Mouse (Mus musculus) myocyte (in vitro differentiated cells): ENCODE measurements around the gene 1600014C23Rik. TPM values are rescaled to one million over a fixed set of nuclear protein-coding genes. Genes with fewer than 3 reads are reported as not detected.

Source experiments
- H3K27me3 ChIP-seq: one replicate; pipeline ENCODE4 v1.6.1; 2011; ENCODE audit not compliant: control insufficient read depth, insufficient read depth, insufficient read length
- H3K36me3 ChIP-seq: one replicate; pipeline ENCODE4 v1.6.1; 2011; ENCODE audit not compliant: control insufficient read depth, insufficient read depth
- H3K4me2 ChIP-seq: one replicate; pipeline ENCODE4 v1.6.1; 2011; ENCODE audit warnings: low read depth, control low read depth
- H3K4me3 ChIP-seq: one replicate; pipeline ENCODE4 v1.5.1; 2011; ENCODE audit warnings: mild to moderate bottlenecking, control low read depth, moderate library complexity
- H3K79me2 ChIP-seq: one replicate; pipeline ENCODE4 v1.6.1; 2011; ENCODE audit not compliant: control insufficient read depth, insufficient read depth
- H3ac ChIP-seq: one replicate; pipeline ENCODE4 v1.6.1; 2011; ENCODE audit not compliant: control insufficient read depth, insufficient read length
- CEBPB ChIP-seq: IDR thresholded peaks from 2 replicates; pipeline ENCODE4 v1.6.1; 2011; ENCODE audit warnings: mild to moderate bottlenecking, moderate library complexity; ENCODE audit not compliant: poor library complexity, insufficient read depth, severe bottlenecking
- E2F4 ChIP-seq: IDR thresholded peaks from one replicate; pipeline ENCODE4 v1.6.1; 2011; ENCODE audit warnings: mild to moderate bottlenecking, control low read depth, moderate library complexity; ENCODE audit not compliant: insufficient read depth
- MAX ChIP-seq: IDR thresholded peaks from one replicate; pipeline ENCODE4 v1.6.1; 2011; ENCODE audit warnings: low read depth, mild to moderate bottlenecking, control low read depth
- MYOD1 ChIP-seq, 3 experiments: IDR thresholded peaks; one replicate each; pipeline ENCODE4 v1.6.1; 2011; ENCODE audit warnings: control low read depth in 2 of 3, low read depth in 2 of 3, mild to moderate bottlenecking in 2 of 3, moderate library complexity in 1 of 3; ENCODE audit not compliant: insufficient read length in 2 of 3, control insufficient read depth in 1 of 3
- MYOG ChIP-seq, 3 experiments: IDR thresholded peaks; one replicate each; pipeline ENCODE4 v1.6.1; 2011; ENCODE audit warnings: control low read depth in 2 of 3, low read depth in 2 of 3, mild to moderate bottlenecking in 2 of 3; ENCODE audit not compliant: insufficient read length in 2 of 3, control insufficient read depth in 1 of 3, insufficient read depth in 1 of 3
- POLR2A ChIP-seq: IDR thresholded peaks from one replicate; pipeline ENCODE4 v1.6.1; 2011; ENCODE audit warnings: low read depth, mild to moderate bottlenecking, control low read depth, moderate library complexity; ENCODE audit not compliant: insufficient read length
- POLR2AphosphoS2 ChIP-seq: IDR thresholded peaks from one replicate; pipeline ENCODE4 v1.6.1; 2011; ENCODE audit warnings: low read depth, control low read depth; ENCODE audit not compliant: insufficient read length
- REST ChIP-seq: IDR thresholded peaks from one replicate; pipeline ENCODE4 v1.6.1; 2011; ENCODE audit warnings: mild to moderate bottlenecking, control low read depth, moderate library complexity; ENCODE audit not compliant: insufficient read depth, insufficient read length
- SRF ChIP-seq: IDR thresholded peaks from one replicate; pipeline ENCODE4 v1.6.1; 2011; ENCODE audit warnings: low read depth; ENCODE audit not compliant: control insufficient read depth, insufficient read length
- TCF12 ChIP-seq: IDR thresholded peaks from one replicate; pipeline ENCODE4 v1.6.1; 2011; ENCODE audit warnings: mild to moderate bottlenecking, control low read depth; ENCODE audit not compliant: poor library complexity, insufficient read depth, severe bottlenecking
- TCF3 ChIP-seq: IDR thresholded peaks from one replicate; pipeline ENCODE4 v1.6.1; 2011; ENCODE audit warnings: low read depth, control low read depth; ENCODE audit not compliant: insufficient read length
- USF1 ChIP-seq: IDR thresholded peaks from one replicate; pipeline ENCODE4 v1.6.1; 2011; ENCODE audit warnings: low read depth, mild to moderate bottlenecking, control low read depth, moderate library complexity
- polyA plus RNA-seq: library from polyadenylated mRNA; unstranded; fragments of >200 nt; fragmentation: generic; extraction: Trizol; gene quantifications from one replicate; pipeline ENCODE4 v1.2.1, GENCODE M21; 2012; ENCODE audit warnings: missing spikeins

Gene 1600014C23Rik
- polyA plus RNA-seq, 1 experiment, result 0.17 TPM

DNA sequence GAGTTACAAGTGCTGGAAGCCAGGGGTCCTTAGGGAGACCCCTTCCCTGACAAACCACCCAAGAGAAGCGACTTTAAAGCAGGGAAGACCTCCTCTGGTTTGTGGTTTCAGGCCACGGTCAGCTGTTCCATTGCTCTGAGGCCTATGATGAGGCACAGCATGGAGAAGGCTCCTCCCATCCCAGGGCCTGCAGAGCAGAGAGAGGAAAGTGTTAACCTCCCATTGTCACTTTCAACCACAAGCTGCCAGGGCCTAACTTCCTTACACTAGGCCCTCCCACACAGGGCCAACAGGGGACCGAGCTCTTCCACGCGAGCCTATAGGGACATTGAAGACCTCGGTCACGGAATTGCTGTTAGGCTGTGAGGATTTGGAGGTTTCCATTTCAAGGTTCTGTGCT lies 30.5 kb downstream of the 1600014C23Rik start:
- peak in 1 of 3 experiments; percentile 16 for TF ChIP-seq MYOG (IDR thresholded peaks at IDR 0.05; ENCODE audit: control insufficient read depth in 1 of 3, insufficient read depth in 1 of 3, insufficient read length in 2 of 3, low read depth in 2 of 3)
- no peak for TF ChIP-seq MAX
- TF ChIP-seq MYOD1 (IDR thresholded peaks at IDR 0.05; ENCODE audit: control insufficient read depth in 1 of 3, insufficient read length in 2 of 3, low read depth in 2 of 3), result peak in 2 of 3 experiments; percentile 23 to 42
- no peak for TF ChIP-seq E2F4
- H3K79me2 ChIP-seq, result no peaks in the 10 kb centered on the region
- H3K4me2 ChIP-seq, result peak overlapping the region; percentile 1
- no peak overlapping the region for H3ac ChIP-seq
- H3K36me3 ChIP-seq, result peaks cover 4% of the 10 kb centered on the region
- peaks cover 7% of the 10 kb centered on the region for H3K27me3 ChIP-seq
- H3K4me3 ChIP-seq, result no peak overlapping the region

DNA sequence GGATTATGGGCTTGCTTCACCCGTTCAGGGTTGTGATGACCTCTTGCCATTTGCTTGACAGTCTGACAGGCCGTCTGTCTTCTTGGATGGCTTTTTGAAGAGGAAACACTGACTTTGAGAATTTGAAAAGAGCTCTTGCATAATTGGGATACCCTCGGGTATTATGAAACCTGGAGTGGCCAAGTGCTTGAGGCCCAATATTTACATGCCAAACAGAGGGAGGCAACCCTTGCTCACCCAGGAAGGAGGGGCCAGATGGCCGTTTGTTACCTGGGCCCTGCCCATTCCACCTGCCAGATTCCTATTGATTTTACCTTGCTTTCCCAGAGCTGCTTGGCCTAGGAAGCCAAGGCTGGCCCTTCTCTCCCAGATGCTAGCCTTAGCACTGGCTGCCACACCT lies 31.4 kb downstream of the 1600014C23Rik start:
- Histone ChIP-seq H3K27me3 (peaks cover 7% of the 10 kb centered on the region), H3K4me3 (no peak overlapping the region), H3ac (no peak overlapping the region), H3K79me2 (no peaks in the 10 kb centered on the region), H3K36me3 (peaks cover 4% of the 10 kb centered on the region), H3K4me2 (no peak overlapping the region)
- TF ChIP-seq E2F4, result no peak
- no peak for TF ChIP-seq MAX
- TF ChIP-seq TCF12, result no peak
- TF ChIP-seq POLR2A, result no peak

DNA sequence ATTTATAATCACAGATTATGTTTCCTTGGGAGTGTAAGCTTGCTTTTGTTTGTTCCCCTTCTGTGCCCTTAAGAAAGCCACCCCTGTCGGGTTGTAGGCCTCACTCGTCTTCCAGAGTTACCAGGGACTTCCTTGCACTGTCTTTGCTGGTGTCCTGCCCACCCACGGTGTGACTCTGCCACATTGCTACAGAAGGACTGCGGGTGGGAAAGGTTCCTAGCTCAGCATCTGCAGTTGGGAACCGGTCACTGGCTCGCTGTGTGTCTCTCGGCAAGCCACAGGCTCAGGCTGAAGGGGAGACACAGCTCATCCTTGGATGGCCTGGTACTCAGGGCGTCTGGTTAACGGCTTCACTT lies 32.4 kb downstream of the 1600014C23Rik start:
- Histone ChIP-seq H3K4me3 (no peak overlapping the region), H3K36me3 (peaks cover 4% of the 10 kb centered on the region), H3K79me2 (peaks cover 5% of the 10 kb centered on the region), H3K27me3 (peaks cover 7% of the 10 kb centered on the region), H3ac (no peak overlapping the region), H3K4me2 (no peak overlapping the region)
- no peak for TF ChIP-seq MYOG (IDR thresholded peaks at IDR 0.05; ENCODE audit: control insufficient read depth in 1 of 3, insufficient read depth in 1 of 3, insufficient read length in 2 of 3, low read depth in 2 of 3)
- no peak for TF ChIP-seq POLR2A
- no peak for TF ChIP-seq SRF
- no peak for TF ChIP-seq POLR2AphosphoS2

DNA sequence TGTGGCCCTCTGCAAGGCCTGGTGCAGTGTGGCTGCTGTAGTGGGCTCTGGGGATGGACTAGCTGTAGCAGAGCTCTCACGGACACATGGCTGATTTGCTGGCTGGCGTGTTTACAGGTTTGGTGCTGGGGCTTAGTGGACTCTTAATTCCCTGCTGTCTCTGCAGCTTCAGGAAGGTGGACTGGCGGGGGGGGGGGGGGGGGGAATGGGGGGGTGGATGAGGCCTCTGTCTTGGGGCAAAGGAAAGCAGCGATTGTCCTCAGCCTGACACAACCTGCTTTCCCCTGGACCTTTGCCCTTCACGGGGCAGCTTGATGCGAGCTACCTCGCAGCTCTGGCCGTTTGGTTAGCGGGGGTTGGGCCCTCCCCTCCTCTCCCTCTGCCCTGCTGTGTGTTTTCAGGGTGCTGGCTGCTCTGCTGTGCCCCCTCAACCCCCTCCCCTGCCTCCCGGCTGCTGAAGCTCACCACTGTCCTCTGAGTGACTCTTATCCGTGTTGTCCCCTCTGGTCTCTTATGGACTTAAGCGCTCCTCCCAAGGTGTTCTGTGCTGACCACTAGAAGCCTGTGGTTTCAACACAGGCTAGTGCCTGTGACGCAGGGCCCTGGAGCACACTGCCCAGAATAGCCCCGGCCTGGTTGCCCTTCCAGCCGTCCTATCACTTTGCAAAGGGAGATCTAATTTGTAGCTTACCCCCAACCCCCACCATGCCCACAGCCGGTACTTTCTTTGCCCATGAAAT lies 33.0 kb downstream of the 1600014C23Rik start:
- H3ac ChIP-seq, result no peak overlapping the region
- no peak overlapping the region for H3K4me3 ChIP-seq
- H3K27me3 ChIP-seq, result peaks cover 7% of the 10 kb centered on the region
- no peak overlapping the region for H3K4me2 ChIP-seq
- H3K79me2 ChIP-seq, result peaks cover 7% of the 10 kb centered on the region
- peaks cover 4% of the 10 kb centered on the region for H3K36me3 ChIP-seq
- TF ChIP-seq MYOG (IDR thresholded peaks at IDR 0.05; ENCODE audit: control insufficient read depth in 1 of 3, insufficient read depth in 1 of 3, insufficient read length in 2 of 3, low read depth in 2 of 3), result no peak
- TF ChIP-seq POLR2AphosphoS2, result no peak
- TF ChIP-seq POLR2A, result no peak
- no peak for TF ChIP-seq TCF3
- no peak for TF ChIP-seq REST
- no peak for TF ChIP-seq CEBPB

DNA sequence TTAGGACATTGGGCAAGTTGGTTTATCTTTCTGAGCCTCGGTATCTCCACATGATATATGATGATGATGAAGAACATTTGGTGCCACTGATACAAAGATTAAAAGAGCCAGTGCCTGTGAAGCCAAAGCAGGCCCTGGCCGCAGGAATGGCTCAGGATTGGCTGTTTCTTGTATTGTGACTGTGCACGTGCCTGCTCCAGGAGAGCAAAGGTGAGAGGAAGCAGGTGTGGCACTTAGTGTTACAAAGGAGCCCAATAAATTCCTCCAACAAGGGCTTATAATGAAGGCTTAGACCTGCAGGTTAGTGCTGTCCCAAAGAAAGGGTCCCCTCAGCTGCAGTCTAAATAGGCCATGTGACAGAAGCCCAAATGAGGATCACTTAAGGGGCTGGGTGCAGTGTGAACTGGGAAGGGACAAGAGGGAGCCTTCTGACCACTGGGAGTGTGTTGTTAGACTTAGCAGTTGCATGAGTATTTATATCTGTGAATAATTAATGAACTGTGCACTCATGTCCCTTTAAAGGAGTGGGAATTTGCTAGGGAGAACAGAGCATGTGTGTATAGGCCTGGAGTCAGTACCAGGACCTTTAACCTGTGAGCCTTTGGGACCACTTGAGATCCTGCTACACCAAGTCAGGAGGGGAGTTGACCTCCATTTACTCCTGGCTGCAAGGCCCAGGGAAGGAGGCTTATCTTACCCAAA lies 34.5 kb downstream of the 1600014C23Rik start:
- Histone ChIP-seq H3K27me3 (peaks cover 7% of the 10 kb centered on the region), H3ac (no peak overlapping the region), H3K36me3 (peaks cover 4% of the 10 kb centered on the region), H3K79me2 (peaks cover 12% of the 10 kb centered on the region), H3K4me2 (no peak overlapping the region), H3K4me3 (no peak overlapping the region)
- TF ChIP-seq USF1 (no peak), TCF12 (no peak), E2F4 (no peak), MYOG (IDR thresholded peaks at IDR 0.05; ENCODE audit: control insufficient read depth in 1 of 3, insufficient read depth in 1 of 3, insufficient read length in 2 of 3, low read depth in 2 of 3) (no peak), POLR2AphosphoS2 (no peak), MAX (no peak), REST (no peak), POLR2A (no peak), SRF (no peak), TCF3 (no peak), CEBPB (no peak), MYOD1 (IDR thresholded peaks at IDR 0.05; ENCODE audit: control insufficient read depth in 1 of 3, insufficient read length in 2 of 3, low read depth in 2 of 3) (no peak)
